Mouse (Mus musculus): Measurements from ENCODE around the gene Aldh16a1.

DNA sequence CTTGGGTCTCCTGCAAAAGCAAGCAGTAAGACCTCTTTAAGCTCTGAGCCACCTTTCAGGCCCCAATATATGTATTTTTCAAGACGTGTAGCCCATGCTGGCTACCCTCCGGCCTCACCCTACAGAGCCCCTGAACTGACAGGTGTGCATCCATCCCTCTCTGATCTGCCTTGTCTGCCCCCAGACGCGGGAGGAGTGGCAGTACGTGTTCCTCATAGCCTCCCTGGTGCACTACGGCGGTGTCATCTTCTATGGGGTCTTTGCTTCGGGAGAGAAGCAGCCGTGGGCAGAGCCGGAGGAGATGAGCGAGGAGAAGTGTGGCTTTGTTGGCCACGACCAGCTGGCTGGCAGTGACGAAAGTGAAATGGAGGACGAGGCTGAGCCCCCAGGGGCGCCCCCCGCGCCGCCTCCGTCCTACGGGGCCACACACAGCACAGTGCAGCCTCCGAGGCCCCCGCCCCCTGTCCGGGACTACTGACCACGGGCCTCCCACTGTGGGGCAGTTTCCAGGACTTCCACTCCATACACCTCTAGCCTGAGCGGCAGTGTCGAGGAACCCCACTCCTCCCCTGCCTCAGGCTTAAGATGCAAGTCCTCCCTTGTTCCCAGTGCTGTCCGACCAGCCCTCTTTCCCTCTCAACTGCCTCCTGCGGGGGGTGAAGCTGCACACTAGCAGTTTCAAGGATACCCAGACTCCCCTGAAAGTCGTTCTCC, 20.3 kb upstream of the Aldh16a1 start:
- TF ChIP-seq CTCF (conservative IDR thresholded peaks at IDR 0.05; ENCODE audit: insufficient read depth, insufficient read length, low read depth, low read length): no peak
- no peak for TF ChIP-seq POLR2A (IDR thresholded peaks at IDR 0.05; ENCODE audit: low read depth, low read length)

All from kidney, adult 2 months (tissue).